Mouse (Mus musculus) heart, postnatal 0 days (tissue): ENCODE results near the gene Olfr536. TPM values are rescaled to one million over a fixed set of nuclear protein-coding genes. Genes with fewer than 3 reads are reported as not detected.
"Not testable (repeated sequence)": the region's sequence is repeated elsewhere in the genome, so short reads cannot be mapped to it uniquely, and the experiment has no call there.

ENCODE experiments used
- ATAC-seq: fragments of 200-750 bp; cut with Nextera tagmentation; 2 replicates; pipeline ENCODE4 v1.8.0; 2017; ENCODE audit warnings: low read depth, moderate number of reproducible peaks, moderate library complexity; ENCODE audit not compliant: insufficient read depth
- DNase-seq: peaks from one replicate; pipeline ENCODE4 v3.0.0-alpha.2; 2016; ENCODE audit warnings: low spot score
- H3K27ac ChIP-seq: fragments of 300-500 bp; sonication (generic); 2 replicates; pipeline ENCODE4 v1.5.1; 2014; ENCODE audit warnings: low read depth, mild to moderate bottlenecking
- H3K27me3 ChIP-seq: fragments of 300-500 bp; sonication (generic); 2 replicates; pipeline ENCODE4 v1.6.1; 2014; ENCODE audit warnings: low read length, mixed read lengths; ENCODE audit not compliant: control insufficient read depth, insufficient read depth
- H3K36me3 ChIP-seq: fragments of 300-500 bp; sonication (generic); replicated peaks from 2 replicates; pipeline ENCODE4 v1.6.1; 2014; ENCODE audit warnings: low read length, mixed read lengths; ENCODE audit not compliant: control insufficient read depth, insufficient read depth
- H3K4me1 ChIP-seq: fragments of 300-500 bp; sonication (generic); 2 replicates; pipeline ENCODE4 v1.6.1; 2014; ENCODE audit warnings: antibody characterized with exemption; ENCODE audit not compliant: control insufficient read depth, insufficient read depth
- H3K4me2 ChIP-seq: fragments of 300-500 bp; sonication (generic); 2 replicates; pipeline ENCODE4 v1.6.1; 2014; ENCODE audit warnings: low read depth, mild to moderate bottlenecking, low read length, moderate library complexity
- H3K4me3 ChIP-seq: fragments of 300-500 bp; sonication (generic); 2 replicates; pipeline ENCODE4 v1.5.1; 2014; ENCODE audit warnings: low read depth, low read length
- H3K9ac ChIP-seq: fragments of 300-500 bp; sonication (generic); replicated peaks from 2 replicates; pipeline ENCODE4 v1.6.1; 2014; ENCODE audit warnings: low read depth, low read length, mixed read lengths
- H3K9me3 ChIP-seq: fragments of 300-500 bp; sonication (generic); replicated peaks from 2 replicates; pipeline ENCODE4 v1.6.1; 2016; ENCODE audit warnings: low read length; ENCODE audit not compliant: control insufficient read depth
- CTCF ChIP-seq: IDR thresholded peaks from 2 replicates; pipeline ENCODE4 v1.5.1; 2016; ENCODE audit warnings: antibody characterized with exemption, control low read depth, low read depth
- EP300 ChIP-seq: IDR thresholded peaks from 2 replicates; pipeline ENCODE4 v1.6.1; 2016; ENCODE audit warnings: antibody characterized with exemption, low read depth
- WGBS: fragments of 180-500 bp; shearing (Covaris S2); extraction: QIAGEN DNeasy Blood & Tissue Kit; methylation state at CpG from one replicate; pipeline ENCODE4 v1.1.7; 2014; 5-methylcytosine and 5-hydroxymethylcytosine counted together
- polyA plus RNA-seq: library from polyadenylated mRNA; unstranded; fragments of >200 nt; fragmentation: Nextera tagmentation; extraction: Ambion mirVana; gene quantifications from 2 replicates; pipeline ENCODE4 v1.2.1, GENCODE M21; 2015
- total RNA-seq: library from RNA; depleted of rRNA; stranded (reverse); fragments of >200 nt; gene quantifications from 2 replicates; pipeline ENCODE4 v1.2.3, GENCODE M21; 2014; ENCODE audit warnings: low replicate concordance; rRNA removed

Olfr536 gene
- total RNA-seq = not detected in 2 replicates
- not detected in 2 replicates for polyA plus RNA-seq

DNA sequence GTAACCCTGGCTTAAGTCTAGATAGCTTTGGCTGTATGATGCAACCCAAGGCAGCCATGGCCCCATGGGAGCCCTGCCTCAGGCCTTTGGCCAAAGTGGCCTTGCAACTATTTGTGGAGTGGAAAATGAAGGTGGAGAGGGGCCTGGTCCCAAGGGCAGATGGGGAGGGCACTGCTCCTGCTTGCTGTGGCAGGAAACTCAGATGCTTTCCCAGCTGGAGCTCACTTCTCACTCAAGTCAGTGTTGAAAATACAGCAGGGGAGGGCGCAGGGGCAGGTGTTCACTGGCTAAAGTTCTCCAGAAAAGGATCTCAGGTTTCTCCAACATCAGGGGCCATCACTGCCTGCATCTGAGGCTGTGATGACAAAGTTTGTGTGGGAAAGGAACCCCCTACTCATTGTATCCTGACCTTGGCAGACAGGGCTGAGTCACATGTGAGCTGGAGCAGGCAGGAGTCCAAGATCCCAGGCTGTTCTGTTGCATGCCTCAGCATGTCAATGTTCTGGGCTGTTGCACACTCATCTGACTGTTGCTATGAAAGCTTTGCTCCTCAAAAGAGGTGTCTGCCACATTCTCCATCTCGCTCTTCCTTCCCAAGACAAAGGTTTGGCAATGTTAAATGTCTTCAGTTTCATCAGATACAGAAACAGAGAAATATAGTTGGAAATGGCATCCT, at the start of gene Olfr536:
Gene Olfr536 (minus strand): TSS at position 51 of the 676 bp plus-strand sequence.
- WGBS = 38% methylated on average over 1 of the region's 2 CpGs
- H3K27me3 ChIP-seq, H3K9me3 ChIP-seq, H3K4me1 ChIP-seq, H3K9ac ChIP-seq, DNase-seq, H3K36me3 ChIP-seq, H3K4me2 ChIP-seq, H3K4me3 ChIP-seq, ATAC-seq, H3K27ac ChIP-seq: not testable (repeated sequence)

DNA sequence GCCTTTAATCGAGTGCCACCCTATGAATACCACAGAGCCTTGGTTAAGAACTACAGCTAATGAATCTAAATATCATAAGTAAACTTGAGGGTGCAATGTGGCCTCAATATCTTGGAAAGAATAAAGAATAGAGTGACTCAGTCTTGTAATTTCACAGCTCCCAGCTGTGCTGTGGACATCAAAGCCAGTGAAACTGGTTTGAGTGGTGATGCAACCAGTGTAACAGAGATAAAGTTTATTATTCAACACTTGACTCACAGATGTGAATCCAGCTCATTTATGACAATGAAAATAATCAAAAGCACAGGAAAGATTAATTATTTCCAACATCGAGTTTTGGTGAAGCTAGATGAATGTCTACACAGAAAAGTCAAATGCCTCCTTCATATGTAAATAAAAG, 32.5 kb upstream of the Olfr536 start:
- Histone ChIP-seq H3K4me1 (no peaks in the 10 kb centered on the region), H3K27ac (no peak overlapping the region), H3K36me3 (no peaks in the 10 kb centered on the region), H3K27me3 (no peaks in the 10 kb centered on the region), H3K9me3 (no peaks in the 10 kb centered on the region; the same call in 1 of the 2 replicates), H3K4me2 (no peak overlapping the region), H3K4me3 (no peak overlapping the region), H3K9ac (no peak overlapping the region)
- no peak for DNase-seq
- TF ChIP-seq EP300 (no peak), CTCF (no peak)
- 50% methylated on average over 2 of the region's 2 CpGs for WGBS
- ATAC-seq = no peak

DNA sequence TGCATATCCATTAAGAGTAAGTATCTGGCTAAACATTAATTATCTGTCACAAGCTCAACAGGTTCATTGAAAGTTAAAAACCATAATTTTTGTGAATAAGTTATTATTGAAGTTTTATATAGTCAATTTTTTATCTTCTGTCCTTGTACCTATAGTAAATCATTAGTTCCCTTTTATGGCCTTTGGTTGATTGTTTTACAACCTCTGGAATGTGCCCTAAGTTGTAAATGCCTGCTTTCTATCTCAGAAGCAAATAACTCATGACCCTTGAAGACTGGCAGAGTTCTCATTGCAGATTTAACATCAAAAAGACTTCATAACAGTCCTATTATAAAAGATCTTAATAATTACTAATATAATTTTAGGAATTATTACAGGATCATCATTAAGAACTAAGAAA, 12.5 kb downstream of the Olfr536 start:
- Histone ChIP-seq H3K9ac (no peak overlapping the region), H3K27me3 (no peaks in the 10 kb centered on the region), H3K4me2 (no peak overlapping the region), H3K4me3 (no peak overlapping the region), H3K36me3 (no peaks in the 10 kb centered on the region), H3K4me1 (no peaks in the 10 kb centered on the region), H3K9me3 (no peaks in the 10 kb centered on the region), H3K27ac (no peak overlapping the region)
- no peak for DNase-seq
- TF ChIP-seq EP300 = no peak
- TF ChIP-seq CTCF = no peak
- no peak for ATAC-seq

DNA sequence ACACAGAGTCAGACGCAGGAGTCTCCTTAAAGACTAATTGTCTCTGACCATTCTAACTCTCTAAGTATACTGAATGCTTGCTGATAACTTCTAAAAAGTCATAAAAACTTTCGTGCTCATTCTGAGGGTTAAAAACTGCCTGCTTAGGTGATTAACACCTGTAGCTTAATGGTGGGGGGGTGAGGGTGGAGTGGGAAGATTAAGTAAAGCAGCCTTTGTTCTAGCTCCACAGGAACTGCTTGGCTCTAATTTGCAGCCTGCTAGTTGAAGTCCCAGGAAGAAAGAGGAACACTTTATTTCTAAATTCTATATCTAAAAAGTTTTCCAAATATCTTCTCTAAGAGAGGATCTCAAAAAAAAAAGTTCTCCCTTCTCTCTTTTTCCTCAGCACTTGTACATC, 13.0 kb downstream of the Olfr536 start:
- no peaks in the 10 kb centered on the region for H3K4me1 ChIP-seq
- 36% methylated on average over 2 of the region's 2 CpGs for WGBS
- DNase-seq (no peak), ATAC-seq (no peak)
- H3K4me3 ChIP-seq = no peak overlapping the region
- H3K9me3 ChIP-seq = no peaks in the 10 kb centered on the region
- H3K4me2 ChIP-seq = no peak overlapping the region
- TF ChIP-seq CTCF = no peak
- TF ChIP-seq EP300 = no peak
- H3K27me3 ChIP-seq = no peaks in the 10 kb centered on the region
- no peak overlapping the region for H3K9ac ChIP-seq
- H3K27ac ChIP-seq = no peak overlapping the region
- H3K36me3 ChIP-seq = no peaks in the 10 kb centered on the region

DNA sequence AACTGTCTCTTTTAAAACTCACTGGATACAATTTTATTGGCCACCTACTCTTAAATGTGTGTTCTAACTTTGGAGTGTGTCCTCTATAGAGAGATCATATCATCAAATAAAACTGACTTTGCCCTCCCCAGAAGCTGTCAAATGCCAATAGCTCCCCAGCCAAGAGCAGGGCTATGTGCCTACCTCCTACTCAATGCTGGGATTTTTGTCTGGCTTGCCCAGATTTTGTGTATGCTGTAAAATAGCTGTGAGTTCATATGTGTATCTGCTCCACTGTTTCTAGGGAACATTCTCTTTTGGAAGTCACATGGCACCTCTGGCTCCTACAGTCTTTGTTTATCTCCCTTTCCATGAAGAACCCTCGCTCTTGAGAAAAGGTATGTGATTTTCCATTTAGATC, 18.2 kb downstream of the Olfr536 start:
- 63% methylated on average over 1 of the region's 1 CpGs for WGBS
- Histone ChIP-seq H3K4me3 (no peak overlapping the region), H3K27ac (no peak overlapping the region), H3K36me3 (no peaks in the 10 kb centered on the region), H3K9ac (no peak overlapping the region), H3K4me2 (no peak overlapping the region), H3K27me3 (no peaks in the 10 kb centered on the region), H3K9me3 (no peaks in the 10 kb centered on the region), H3K4me1 (no peaks in the 10 kb centered on the region)
- ATAC-seq = no peak
- TF ChIP-seq EP300 (no peak), CTCF (no peak)
- DNase-seq = no peak

DNA sequence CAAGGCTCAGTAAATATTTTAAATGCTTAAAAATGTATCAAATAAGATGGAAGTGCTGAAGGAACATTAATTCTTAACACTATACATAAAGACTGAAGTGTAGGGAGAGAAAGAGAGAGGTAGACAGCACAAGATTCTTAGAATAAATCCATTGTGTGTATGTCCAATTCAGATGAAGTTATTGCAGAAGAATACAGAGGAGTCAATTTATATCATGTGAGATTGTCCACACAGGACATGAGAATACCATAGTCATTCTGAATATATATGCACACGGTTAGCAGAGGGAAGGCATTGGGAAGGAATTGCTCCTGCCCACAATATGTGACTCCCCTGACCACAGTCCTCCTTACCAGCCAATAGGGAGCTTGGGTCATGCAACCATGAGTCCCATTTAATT, 23.3 kb downstream of the Olfr536 start, which contains the start of gene Olfr535:
Gene Olfr535 (plus strand): TSS at position 301 of the 400 bp plus-strand sequence.
- no peak within 1 kb of the TSS for H3K4me2 ChIP-seq
- H3K27ac ChIP-seq = no peak within 1 kb of the TSS
- no peaks in the 10 kb centered on the region for H3K27me3 ChIP-seq
- no peaks in the 10 kb centered on the region for H3K36me3 ChIP-seq
- H3K9ac ChIP-seq = no peak within 1 kb of the TSS
- no peak for TF ChIP-seq EP300
- no peak for TF ChIP-seq CTCF
- WGBS = 85% methylated on average over 1 of the region's 1 CpGs
- no peak within 1 kb of the TSS for H3K4me3 ChIP-seq
- DNase-seq (no peak), ATAC-seq (no peak)
- 0 out of 2 replicates have a peak, but pooled peaks cover 8% of the 10 kb centered on the region for H3K9me3 ChIP-seq
- H3K4me1 ChIP-seq = no peaks in the 10 kb centered on the region
